Mouse (Mus musculus) gonadal fat pad, adult 2 months (tissue): Measurements from ENCODE around the gene Map4k3. TPM values are rescaled to one million over a fixed set of nuclear protein-coding genes. Genes with fewer than 3 reads are reported as not detected.
A peak's percentile ranks its signal among the peaks of the same experiment; 100 is the strongest.

ENCODE experiments used
- DNase-seq: peaks from one replicate; pipeline ENCODE4 v3.0.0-alpha.2; 2012; ENCODE audit warnings: low read depth
- polyA plus RNA-seq: library from polyadenylated mRNA; depleted of rRNA; stranded (reverse); fragments of >200 nt; gene quantifications from 2 replicates; pipeline ENCODE4 v1.2.3, GENCODE M21; 2012

Map4k3 gene
- polyA plus RNA-seq, 1 experiment = 20.0 TPM

GRCm38 (mm10) chr17:80683821-80684576 lies 44.3 kb downstream of the Map4k3 start:
- DNase-seq = no peak

GRCm38 (mm10) chr17:80683041-80683440 lies 45.2 kb downstream of the Map4k3 start:
- DNase-seq = no peak

GRCm38 (mm10) chr17:80678190-80678589 lies 50.1 kb downstream of the Map4k3 start:
- no peak for DNase-seq

DNA sequence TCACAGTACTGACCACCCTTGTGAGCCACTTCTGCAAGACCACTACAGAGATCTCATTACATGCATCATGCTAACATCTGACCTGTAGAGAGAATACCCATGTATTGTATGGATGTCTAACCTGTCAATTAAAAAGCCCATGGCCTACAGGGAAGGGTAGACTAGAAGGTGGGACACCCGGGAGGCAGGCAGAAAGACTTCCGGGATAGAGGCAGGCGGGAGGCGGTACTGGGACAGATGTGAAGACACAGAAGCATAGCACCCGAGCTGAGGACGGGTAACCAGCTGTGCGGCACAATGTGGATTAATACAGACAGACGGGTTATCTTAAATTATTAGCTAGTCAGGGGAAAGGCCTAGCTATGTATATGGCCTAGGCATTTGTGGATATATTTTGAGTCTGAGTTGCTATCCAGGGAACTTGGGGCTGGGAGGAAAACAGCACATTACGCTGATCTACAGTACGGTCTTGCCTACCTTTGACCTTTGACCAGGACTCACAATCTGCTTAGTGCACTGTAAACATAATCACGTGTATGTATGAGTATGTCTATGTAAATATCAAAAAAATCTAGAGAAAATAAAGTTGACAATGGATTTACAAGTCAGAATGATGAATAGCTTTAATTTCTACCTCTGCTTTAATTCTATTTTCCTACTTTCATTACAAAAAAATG lies 51.3 kb downstream of the Map4k3 start:
- DNase-seq = no peak

GRCm38 (mm10) chr17:80676211-80676610 lies 52.1 kb downstream of the Map4k3 start:
- DNase-seq = no peak

DNA sequence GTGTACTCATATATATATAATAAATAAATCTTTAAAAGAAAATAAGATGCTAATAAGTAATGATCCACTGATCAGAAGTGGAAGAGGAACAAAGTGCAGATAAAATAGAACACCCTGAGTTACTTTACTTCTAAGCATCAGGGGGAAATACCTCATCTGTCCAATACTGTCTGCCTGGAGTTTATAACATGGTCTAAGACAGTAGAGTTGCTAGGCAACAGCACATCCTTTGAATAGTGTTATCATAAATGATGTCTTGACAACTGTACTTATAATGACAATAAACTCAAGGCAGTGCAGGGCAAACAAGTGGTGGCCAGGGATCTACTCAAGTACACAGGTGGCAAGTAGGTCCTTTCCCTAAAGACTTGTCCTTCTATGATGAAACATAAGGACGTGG lies 57.9 kb downstream of the Map4k3 start:
- no peak for DNase-seq

DNA sequence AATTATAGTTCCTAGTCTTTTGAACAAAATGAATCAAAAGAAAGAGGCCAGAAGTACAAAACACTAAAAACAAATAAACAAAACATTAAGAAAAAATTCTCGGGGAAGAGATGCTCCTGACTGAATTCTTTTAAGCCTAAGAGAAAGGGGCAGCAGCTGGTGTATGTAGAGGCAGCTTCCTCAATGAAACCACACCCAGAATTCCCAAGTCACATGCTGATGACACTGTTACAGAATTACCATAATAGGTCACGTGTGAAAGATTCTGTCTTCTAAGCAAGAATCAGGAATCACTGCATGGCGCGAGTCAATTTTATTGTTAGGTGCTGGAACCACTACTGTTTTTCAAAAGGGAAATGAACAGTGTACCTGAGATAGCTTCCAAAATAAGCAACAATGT lies 64.7 kb downstream of the Map4k3 start:
- no peak for DNase-seq

DNA sequence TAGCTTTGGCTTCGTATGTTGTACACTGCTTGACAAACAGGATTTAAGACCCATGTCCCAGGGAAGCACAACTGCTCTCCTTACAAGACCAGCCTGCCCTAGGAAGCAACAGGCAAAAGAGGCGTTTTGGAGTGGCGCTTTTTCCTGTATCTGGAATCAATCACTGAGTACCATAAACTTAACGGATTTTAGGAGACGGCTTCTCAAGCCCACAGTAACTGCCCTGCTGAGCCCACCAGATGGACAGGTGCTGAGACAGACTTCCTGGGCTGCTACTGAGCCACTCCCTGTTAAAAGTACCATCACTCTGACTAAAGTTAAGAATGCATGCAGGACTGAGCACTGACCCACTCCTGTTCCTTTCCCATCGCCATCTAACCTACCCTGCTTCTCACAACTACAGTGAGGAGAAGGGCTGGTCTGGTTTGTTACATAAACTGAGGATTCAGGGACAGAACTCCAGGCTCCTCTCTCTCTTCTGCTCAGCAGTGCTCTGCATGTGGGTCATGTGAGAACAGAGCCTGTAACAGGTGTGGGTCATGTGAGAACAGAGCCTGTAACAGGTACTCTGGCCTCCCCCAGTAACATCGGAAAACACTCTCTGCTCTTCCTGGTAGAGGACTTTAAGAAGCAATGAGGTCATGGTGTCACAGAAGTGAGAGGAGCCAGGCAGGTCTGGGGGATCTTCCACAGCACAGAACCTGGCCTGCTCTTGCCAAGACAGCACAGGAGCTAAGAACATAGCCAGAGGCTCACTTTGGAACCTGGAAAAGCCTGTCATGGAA lies 65.3 kb downstream of the Map4k3 start:
- DNase-seq = no peak

- DNase-seq = no peak
These were observed 66.4 kb downstream of the Map4k3 start for GRCm38 (mm10) chr17:80661896-80662295.

DNA sequence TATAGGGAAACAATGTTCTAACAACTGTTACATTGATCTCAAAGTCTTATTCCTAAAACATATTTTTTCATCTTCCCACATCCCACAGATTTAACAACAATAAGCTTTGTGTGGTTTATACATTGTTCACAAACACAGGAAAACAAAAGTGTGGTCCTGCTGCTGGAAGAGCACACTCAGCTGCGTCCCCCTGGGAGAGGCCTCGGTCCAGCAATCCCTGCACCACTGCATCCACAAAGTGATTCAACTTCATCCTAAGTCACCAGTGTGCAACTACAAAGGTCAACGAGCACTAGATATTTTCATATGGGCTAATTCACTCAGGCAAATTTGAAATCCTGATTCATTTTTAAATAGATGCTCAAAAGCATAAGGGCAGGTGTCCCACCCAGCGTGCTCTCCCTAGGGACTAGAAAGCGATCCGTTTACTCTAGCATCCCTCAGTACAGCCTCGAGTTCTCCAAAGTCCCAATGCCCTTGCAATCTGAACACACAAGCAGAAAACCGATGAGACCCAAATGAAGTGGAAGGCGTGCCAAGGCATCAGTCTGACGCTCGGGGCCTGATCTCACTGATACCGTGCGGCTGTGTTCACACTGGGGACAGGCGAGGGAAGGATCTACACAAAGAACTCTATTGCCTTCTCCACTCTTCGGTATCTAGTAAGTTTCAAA lies 67.4 kb downstream of the Map4k3 start:
- DNase-seq = no peak

GRCm38 (mm10) chr17:80660234-80660633 lies 68.1 kb downstream of the Map4k3 start:
- DNase-seq = no peak

DNA sequence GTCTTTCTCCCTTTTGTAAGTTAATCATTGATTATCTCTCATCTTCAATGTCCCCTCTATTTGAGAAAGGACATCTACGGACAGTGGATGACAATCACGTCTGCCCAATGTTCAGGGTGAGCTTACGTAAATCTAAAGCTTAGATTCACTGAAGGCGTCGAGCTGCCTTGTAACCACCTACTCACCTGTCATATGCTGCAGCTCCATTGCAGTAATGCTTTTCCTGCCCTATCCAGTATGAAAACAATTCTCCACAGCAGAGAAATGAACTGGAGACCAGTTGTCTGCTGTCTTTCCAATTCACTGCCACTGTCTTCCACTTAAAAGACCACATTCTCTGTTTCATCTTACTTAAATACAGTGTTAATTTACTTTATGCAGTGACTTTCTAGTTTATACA lies 68.5 kb downstream of the Map4k3 start:
- DNase-seq = no peak

DNA sequence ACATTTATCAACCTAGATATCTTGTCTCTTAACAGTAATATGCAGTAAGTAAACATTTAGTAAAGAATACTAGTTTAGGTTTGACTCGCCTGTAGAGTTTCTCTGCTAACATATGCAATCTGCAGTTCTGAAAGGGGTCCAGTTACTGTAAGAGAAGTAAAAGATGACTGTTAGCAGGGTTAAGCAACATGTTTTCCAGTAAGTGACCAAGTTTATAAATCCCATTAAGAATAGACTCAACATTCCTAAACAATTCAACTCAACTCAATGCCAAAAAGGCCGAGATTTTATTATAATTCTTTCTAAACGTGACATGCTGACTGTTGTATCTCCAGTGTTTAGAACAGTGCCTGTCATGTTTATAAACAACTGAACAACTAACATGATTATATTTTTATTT lies 74.0 kb downstream of the Map4k3 start:
- DNase-seq = no peak

GRCm38 (mm10) chr17:80652740-80653139 lies 75.5 kb downstream of the Map4k3 start:
- no peak for DNase-seq

- DNase-seq = no peak
These were observed 81.4 kb downstream of the Map4k3 start for GRCm38 (mm10) chr17:80646843-80647242.

GRCm38 (mm10) chr17:80646131-80646530 lies 82.2 kb downstream of the Map4k3 start:
- DNase-seq = no peak

GRCm38 (mm10) chr17:80645694-80646034 lies 82.6 kb downstream of the Map4k3 start:
- DNase-seq = no peak

DNA sequence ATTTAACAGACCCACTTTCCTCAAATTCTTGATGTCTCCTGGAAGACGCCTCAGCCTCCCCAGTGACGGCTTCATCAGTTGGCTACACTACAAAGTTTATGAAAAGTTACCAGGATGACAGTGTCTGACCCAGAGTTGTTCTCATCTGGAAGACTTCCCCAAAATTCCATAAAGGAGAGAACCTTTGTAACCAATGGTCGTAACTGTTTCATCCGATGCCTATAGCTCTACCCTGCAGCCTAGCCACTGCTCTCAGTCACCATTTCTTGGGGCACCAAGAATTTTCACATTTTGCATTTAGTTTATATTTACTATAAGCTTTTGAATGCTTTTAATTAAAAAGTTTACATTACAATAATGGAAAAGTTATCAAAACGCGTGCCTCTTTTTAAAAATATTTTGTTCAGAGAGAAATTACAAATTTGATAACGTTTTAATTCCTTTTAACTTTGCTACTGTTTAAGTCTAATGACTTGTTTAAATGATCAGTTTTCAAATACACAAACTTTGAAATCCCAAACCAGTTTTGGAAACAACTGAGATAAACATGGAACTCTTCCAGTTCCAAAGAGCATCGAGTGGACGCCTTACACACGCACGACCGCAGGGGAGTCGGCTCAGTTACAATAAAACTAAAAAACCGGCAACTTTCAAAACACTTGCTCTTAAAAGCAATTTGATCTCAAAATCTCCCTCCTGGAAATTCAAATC lies 83.1 kb downstream of the Map4k3 start:
- DNase-seq = no peak

- no peak for DNase-seq
These were observed 83.7 kb downstream of the Map4k3 start for GRCm38 (mm10) chr17:80644567-80644966.

- peak; percentile 16 for DNase-seq
These were observed 90.2 kb downstream of the Map4k3 start for GRCm38 (mm10) chr17:80638121-80638520.

- DNase-seq = no peak
These were observed 92.5 kb downstream of the Map4k3 start for GRCm38 (mm10) chr17:80635794-80636193.

- no peak for DNase-seq
These were observed 95.4 kb downstream of the Map4k3 start for GRCm38 (mm10) chr17:80632846-80633245.
